Mouse (Mus musculus): Measurements from ENCODE around the gene Ntn5. TPM values are rescaled to one million over a fixed set of nuclear protein-coding genes. Genes with fewer than 3 reads are reported as not detected.

Gene Ntn5
- total RNA-seq, 1 experiment from 2014 or later: not detected

- peak; percentile 47 for ATAC-seq (replicated peaks; ENCODE audit: insufficient number of reproducible peaks, low FRiP score, low TSS enrichment, poor library complexity, severe bottlenecking)
Observed at GRCm38 (mm10) chr7:45707375-45707967, 23.6 kb downstream of the Ntn5 start.

- no peak for ATAC-seq (replicated peaks; ENCODE audit: insufficient number of reproducible peaks, low FRiP score, low TSS enrichment, poor library complexity, severe bottlenecking)
Observed at GRCm38 (mm10) chr7:45708221-45708761, 24.5 kb downstream of the Ntn5 start.

GRCm38 (mm10) chr7:45709036-45709435, 25.2 kb downstream of the Ntn5 start:
- no peak for ATAC-seq (replicated peaks; ENCODE audit: insufficient number of reproducible peaks, low FRiP score, low TSS enrichment, poor library complexity, severe bottlenecking)

GRCm38 (mm10) chr7:45709677-45710355, 26.0 kb downstream of the Ntn5 start:
- ATAC-seq (replicated peaks; ENCODE audit: insufficient number of reproducible peaks, low FRiP score, low TSS enrichment, poor library complexity, severe bottlenecking): no peak

GRCm38 (mm10) chr7:45710477-45711191, 26.8 kb downstream of the Ntn5 start:
- ATAC-seq (replicated peaks; ENCODE audit: insufficient number of reproducible peaks, low FRiP score, low TSS enrichment, poor library complexity, severe bottlenecking): no peak

- ATAC-seq (replicated peaks; ENCODE audit: insufficient number of reproducible peaks, low FRiP score, low TSS enrichment, poor library complexity, severe bottlenecking): no peak
Observed at GRCm38 (mm10) chr7:45711316-45712021, 27.6 kb downstream of the Ntn5 start.

GRCm38 (mm10) chr7:45712022-45712757, 28.4 kb downstream of the Ntn5 start:
- no peak for ATAC-seq (replicated peaks; ENCODE audit: insufficient number of reproducible peaks, low FRiP score, low TSS enrichment, poor library complexity, severe bottlenecking)

GRCm38 (mm10) chr7:45713396-45713795, 29.6 kb downstream of the Ntn5 start:
- no peak for ATAC-seq (replicated peaks; ENCODE audit: insufficient number of reproducible peaks, low FRiP score, low TSS enrichment, poor library complexity, severe bottlenecking)

- no peak for ATAC-seq (replicated peaks; ENCODE audit: insufficient number of reproducible peaks, low FRiP score, low TSS enrichment, poor library complexity, severe bottlenecking)
Observed at GRCm38 (mm10) chr7:45713881-45714520, 30.2 kb downstream of the Ntn5 start.

GRCm38 (mm10) chr7:45714630-45715089, 30.8 kb downstream of the Ntn5 start:
- no peak for ATAC-seq (replicated peaks; ENCODE audit: insufficient number of reproducible peaks, low FRiP score, low TSS enrichment, poor library complexity, severe bottlenecking)

GRCm38 (mm10) chr7:45715090-45715708, 31.4 kb downstream of the Ntn5 start, which contains the start of gene Rpl18:
TSS of gene Rpl18 (plus strand) at chr7:45715457.
- ATAC-seq (replicated peaks; ENCODE audit: insufficient number of reproducible peaks, low FRiP score, low TSS enrichment, poor library complexity, severe bottlenecking): peak; percentile 66

- ATAC-seq (replicated peaks; ENCODE audit: insufficient number of reproducible peaks, low FRiP score, low TSS enrichment, poor library complexity, severe bottlenecking): peak; percentile 51
Observed at GRCm38 (mm10) chr7:45715741-45716459, 32.1 kb downstream of the Ntn5 start.

- ATAC-seq (replicated peaks; ENCODE audit: insufficient number of reproducible peaks, low FRiP score, low TSS enrichment, poor library complexity, severe bottlenecking): no peak
Observed at GRCm38 (mm10) chr7:45716460-45716857, 32.6 kb downstream of the Ntn5 start.

- no peak for ATAC-seq (replicated peaks; ENCODE audit: insufficient number of reproducible peaks, low FRiP score, low TSS enrichment, poor library complexity, severe bottlenecking)
Observed at GRCm38 (mm10) chr7:45716952-45717917, 33.4 kb downstream of the Ntn5 start.

GRCm38 (mm10) chr7:45717918-45718297, 34.1 kb downstream of the Ntn5 start, which contains the start of gene Sphk2:
TSS of gene Sphk2 (minus strand) at chr7:45718002.
- peak; percentile 61 for ATAC-seq (replicated peaks; ENCODE audit: insufficient number of reproducible peaks, low FRiP score, low TSS enrichment, poor library complexity, severe bottlenecking)

- ATAC-seq (replicated peaks; ENCODE audit: insufficient number of reproducible peaks, low FRiP score, low TSS enrichment, poor library complexity, severe bottlenecking): no peak
Observed at GRCm38 (mm10) chr7:45718331-45718730, 34.5 kb downstream of the Ntn5 start.

Data from monocyte, adult 5-6 weeks (primary cell).